Mouse (Mus musculus): Measurements from ENCODE around the gene Vmn2r33. TPM values are rescaled to one million over a fixed set of nuclear protein-coding genes. Genes with fewer than 3 reads are reported as not detected.
"Not testable (repeated sequence)": the region's sequence is repeated elsewhere in the genome, so short reads cannot be mapped to it uniquely, and the experiment has no call there.

The Vmn2r33 gene
- polyA plus RNA-seq (2014; fragmentation: Nextera tagmentation; extraction: Ambion mirVana), result not detected in 2 replicates

DNA sequence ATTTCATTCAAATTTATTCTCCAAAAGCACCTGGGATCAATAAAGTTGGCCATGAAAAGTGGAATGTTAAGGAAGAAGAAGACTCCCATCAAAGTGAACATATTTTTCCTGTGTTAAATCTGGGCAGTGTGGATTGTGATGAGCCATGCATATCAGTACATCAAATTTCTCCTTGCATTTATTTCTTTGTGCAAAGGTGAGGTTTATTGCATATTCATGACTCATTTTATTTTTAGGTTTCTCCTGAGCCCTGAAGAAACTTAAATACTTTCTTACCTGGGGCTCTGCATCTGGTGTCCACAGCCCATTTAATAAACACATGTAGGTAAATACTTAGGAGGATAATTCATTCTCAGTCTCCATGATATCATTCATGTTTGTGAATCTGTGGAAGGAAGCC, at the start of gene Vmn2r33:
TSS of gene Vmn2r33 (minus strand) at position 101 of the 400 bp plus-strand sequence.
- DNase-seq (ENCODE audit: low spot score); H3K36me3 ChIP-seq (ENCODE audit: control insufficient read depth, insufficient read depth, low read length); H3K9ac ChIP-seq (ENCODE audit: low read length); H3K4me1 ChIP-seq (replicated peaks; ENCODE audit: control insufficient read depth, insufficient read depth, low read length); H3K4me3 ChIP-seq (ENCODE audit: low read depth, low read length); H3K27ac ChIP-seq (ENCODE audit: low read depth); H3K4me2 ChIP-seq (ENCODE audit: low read length); H3K27me3 ChIP-seq (replicated peaks; ENCODE audit: control insufficient read depth, insufficient read depth, low read length); H3K9me3 ChIP-seq (ENCODE audit: control insufficient read depth, low read length); ATAC-seq (replicated peaks; ENCODE audit: low FRiP score, low TSS enrichment, low read depth): not testable (repeated sequence)

Other genes with a start within 250 kb of the Vmn2r33 start
- gene Vmn2r30, start 229.2 kb downstream of the Vmn2r33 start, polyA plus RNA-seq (2014; fragmentation: Nextera tagmentation; extraction: Ambion mirVana), result 0.03 TPM in 1 of 2 replicates, not detected in the other
- not detected in 2 replicates for gene Gm45783, start 192.2 kb downstream of the Vmn2r33 start, polyA plus RNA-seq (2014; fragmentation: Nextera tagmentation; extraction: Ambion mirVana)
- not detected in 2 replicates for gene Vmn2r31, start 167.1 kb downstream of the Vmn2r33 start, polyA plus RNA-seq (2014; fragmentation: Nextera tagmentation; extraction: Ambion mirVana)
- gene Vmn2r32, start 86.8 kb downstream of the Vmn2r33 start, polyA plus RNA-seq (2014; fragmentation: Nextera tagmentation; extraction: Ambion mirVana), result not detected in 2 replicates
- not detected in 2 replicates for gene Vmn2r34, start 122.7 kb upstream of the Vmn2r33 start, polyA plus RNA-seq (2014; fragmentation: Nextera tagmentation; extraction: Ambion mirVana)

All from intestine, embryonic 14.5 days (tissue).